Mouse (Mus musculus) CH12.LX (cell line): ENCODE data around the gene R3hdm2. TPM values are rescaled to one million over a fixed set of nuclear protein-coding genes. Genes with fewer than 3 reads are reported as not detected.

Source experiments
- DNase-seq: peaks from one replicate; pipeline ENCODE4 v3.0.0-alpha.2; 2013; ENCODE audit errors: extremely low read depth
- H3K27ac ChIP-seq: 2 replicates; pipeline ENCODE4 v1.5.1; 2012; ENCODE audit warnings: low read depth, mild to moderate bottlenecking, control low read depth, moderate library complexity; ENCODE audit not compliant: insufficient read depth
- H3K27me3 ChIP-seq: replicated peaks from 2 replicates; pipeline ENCODE3; 2012; ENCODE audit warnings: inconsistent platforms
- H3K36me3 ChIP-seq, 2 experiments: replicated peaks in 1 of 2; 2 replicates each; pipeline versions ENCODE3 to v1.6.1; 2012; ENCODE audit warnings: inconsistent platforms in 1 of 2, low read length in 1 of 2, mild to moderate bottlenecking in 1 of 2, mixed read lengths in 1 of 2, moderate library complexity in 1 of 2; ENCODE audit not compliant: control insufficient read depth in 1 of 2, insufficient read depth in 1 of 2
- H3K4me1 ChIP-seq, 2 experiments: 2 replicates each; pipeline ENCODE4 v1.6.1; 2012; ENCODE audit warnings: inconsistent platforms in 1 of 2, moderate library complexity in 1 of 2; ENCODE audit not compliant: insufficient read depth in 2 of 2, control insufficient read depth in 1 of 2
- H3K4me2 ChIP-seq: 2 replicates; pipeline ENCODE4 v1.6.1; 2012; ENCODE audit warnings: low read depth, mild to moderate bottlenecking, control low read depth; ENCODE audit not compliant: poor library complexity, insufficient read depth, severe bottlenecking
- H3K4me3 ChIP-seq, 3 experiments: fragments of 150-350 bp in 1 of 3; sonication (generic) in 1 of 3; replicated peaks in 1 of 3; 2 replicates each; pipeline versions ENCODE3 to v1.5.1; 2011 to 2012; ENCODE audit warnings: low read depth in 2 of 3, low read length in 2 of 3, mild to moderate bottlenecking in 2 of 3, moderate library complexity in 2 of 3, control low read depth in 1 of 3, improper control_type of control experiment in 1 of 3, inconsistent platforms in 1 of 3, mixed read lengths in 1 of 3; ENCODE audit not compliant: poor library complexity in 1 of 3
- H3K79me2 ChIP-seq: replicated peaks from 2 replicates; pipeline ENCODE4 v1.6.1; 2012; ENCODE audit warnings: mild to moderate bottlenecking, moderate library complexity; ENCODE audit not compliant: control insufficient read depth, poor library complexity, insufficient read depth, severe bottlenecking; ENCODE audit errors: extremely low read depth
- H3K9ac ChIP-seq: 2 replicates; pipeline ENCODE4 v1.6.1; 2012; ENCODE audit warnings: low read depth, mild to moderate bottlenecking, control low read depth, moderate library complexity; ENCODE audit not compliant: insufficient read depth
- H3K9me3 ChIP-seq: replicated peaks from 2 replicates; pipeline ENCODE3; 2012; ENCODE audit warnings: low read length, inconsistent platforms, mixed read lengths
- BHLHE40 ChIP-seq: IDR thresholded peaks from 2 replicates; pipeline ENCODE4 v1.6.1; 2011; ENCODE audit warnings: mild to moderate bottlenecking, low read depth, low read length, improper control_type of control experiment
- CHD2 ChIP-seq: IDR thresholded peaks from 2 replicates; pipeline ENCODE4 v1.6.1; 2011; ENCODE audit warnings: low read length, improper control_type of control experiment
- ETS1 ChIP-seq: conservative IDR thresholded peaks from 2 replicates; pipeline ENCODE4 v1.6.1; 2012; ENCODE audit warnings: low read depth, mild to moderate bottlenecking, inconsistent platforms, low read length, improper control_type of control experiment, moderate library complexity
- GABPA ChIP-seq: IDR thresholded peaks from 2 replicates; pipeline ENCODE4 v1.6.1; 2012; ENCODE audit warnings: low read depth, low read length, improper control_type of control experiment, inconsistent platforms; ENCODE audit not compliant: insufficient replicate concordance
- JUND ChIP-seq: conservative IDR thresholded peaks from 2 replicates; pipeline ENCODE4 v1.6.1; 2011; ENCODE audit warnings: low read depth, low read length, improper control_type of control experiment
- MAX ChIP-seq: IDR thresholded peaks from 2 replicates; pipeline ENCODE4 v1.6.1; 2011; ENCODE audit warnings: low read length, improper control_type of control experiment
- MYC ChIP-seq: IDR thresholded peaks from 2 replicates; pipeline ENCODE4 v1.6.1; 2011; ENCODE audit warnings: low read depth, mild to moderate bottlenecking, improper control_type of control experiment, low read length
- PAX5 ChIP-seq: IDR thresholded peaks from 2 replicates; pipeline ENCODE4 v1.6.1; 2012; ENCODE audit warnings: low read length, inconsistent platforms, mixed read lengths
- RAD21 ChIP-seq: IDR thresholded peaks from 2 replicates; pipeline ENCODE4 v1.6.1; 2011; ENCODE audit warnings: low read depth, mild to moderate bottlenecking, low read length, improper control_type of control experiment, moderate library complexity
- SIN3A ChIP-seq: IDR thresholded peaks from 2 replicates; pipeline ENCODE4 v1.6.1; 2012; ENCODE audit warnings: low read length, improper control_type of control experiment, inconsistent platforms
- TCF12 ChIP-seq: IDR thresholded peaks from 2 replicates; pipeline ENCODE4 v1.6.1; 2014; ENCODE audit warnings: low read depth, mild to moderate bottlenecking, inconsistent platforms, low read length, improper control_type of control experiment
- UBTF ChIP-seq: IDR thresholded peaks from 2 replicates; pipeline ENCODE4 v1.6.1; 2012; ENCODE audit warnings: low read depth, mild to moderate bottlenecking, inconsistent platforms, low read length, improper control_type of control experiment, moderate library complexity
- ZC3H11A ChIP-seq: IDR thresholded peaks from 2 replicates; pipeline ENCODE4 v1.6.1; 2012; ENCODE audit warnings: low read depth, mild to moderate bottlenecking, inconsistent platforms, low read length, improper control_type of control experiment
- dilution Hi-C: fragments of 300-500 bp; cut with MboI; formaldehyde crosslinking; loops from 2 replicates; pipeline ENCODE4 v1.14.3; 2020; ENCODE audit warnings: low sequenced_read_pairs; ENCODE audit not compliant: extremely low pct_unique_long_range_greater_than_20kb, extremely low pct_ligation_motif_present
- in situ Hi-C: fragments of 300-500 bp; cut with MboI; formaldehyde crosslinking; loops from 3 replicates; pipeline ENCODE4 v1.14.3; 2019; ENCODE audit warnings: low sequenced_read_pairs, low pct_ligation_motif_present, low pct_unique_long_range_greater_than_20kb, mixed read lengths
- polyA plus RNA-seq: library from polyadenylated mRNA; unstranded; fragments of >175 nt; gene quantifications from 2 replicates; pipeline ENCODE4 v1.2.1, GENCODE M21; 2012; ENCODE audit warnings: low read depth; ENCODE audit not compliant: insufficient read length
- total RNA-seq, 2 experiments: library from RNA; depleted of rRNA; stranded (reverse); fragments of 300-350 nt in 1 of 2; fragments of >200 nt in 1 of 2; gene quantifications; 2 replicates each; pipeline ENCODE4 v1.2.3; 2012 to 2014

The R3hdm2 gene
- total and polyA plus RNA-seq, 3 experiments = 7.0 to 23.6 (median 8.7) TPM

DNA sequence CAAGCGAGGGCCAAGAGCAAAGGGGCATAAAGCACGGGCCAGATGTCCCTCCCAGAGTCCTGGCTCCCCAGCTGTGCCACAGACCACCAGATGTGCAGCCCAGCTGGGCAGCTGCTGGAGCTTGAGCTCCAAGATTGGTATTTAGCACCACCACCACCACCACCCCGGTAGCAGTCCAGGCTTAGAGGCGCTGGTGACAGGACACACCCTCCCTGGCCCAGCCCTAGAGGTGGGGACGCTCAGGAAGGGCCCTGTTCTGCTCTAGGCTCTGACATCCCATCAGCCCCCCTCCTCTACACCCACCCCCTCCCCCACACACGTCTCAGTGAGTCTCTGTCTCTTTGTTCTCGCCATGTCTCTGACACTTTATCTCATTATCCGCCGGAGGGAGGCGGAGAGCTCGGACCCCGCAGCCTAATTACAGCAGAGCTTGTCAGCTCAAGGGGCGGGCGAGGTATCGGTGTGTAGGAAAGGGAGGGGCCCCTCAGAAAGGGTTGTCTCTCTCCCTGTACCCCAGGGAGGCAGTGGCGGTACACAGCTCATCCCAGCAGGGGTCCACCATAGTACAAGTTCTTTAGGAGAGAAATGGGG, 133.5 kb downstream of the R3hdm2 start:
- Histone ChIP-seq H3K4me2 (peak overlapping the region; percentile 79), H3K36me3 (peaks cover 21 to 33% of the 10 kb centered on the region in 2 experiments), H3K79me2 (no peaks in the 10 kb centered on the region), H3K9me3 (no peaks in the 10 kb centered on the region), H3K9ac (peak overlapping the region; percentile 55), H3K27ac (no peak overlapping the region), H3K27me3 (peaks cover 17% of the 10 kb centered on the region), H3K4me1 (peaks cover 32 to 75% of the 10 kb centered on the region in 2 experiments), H3K4me3 (peak overlapping the region in 2 of 3 experiments; percentile 4 to 59)
- peak; percentile 45; the same call in 1 of the 2 replicates for TF ChIP-seq TCF12
- TF ChIP-seq UBTF = no peak
- dilution Hi-C loops (no loop called here), in situ Hi-C loops (no loop called here)
- peak; percentile 35 for DNase-seq

DNA sequence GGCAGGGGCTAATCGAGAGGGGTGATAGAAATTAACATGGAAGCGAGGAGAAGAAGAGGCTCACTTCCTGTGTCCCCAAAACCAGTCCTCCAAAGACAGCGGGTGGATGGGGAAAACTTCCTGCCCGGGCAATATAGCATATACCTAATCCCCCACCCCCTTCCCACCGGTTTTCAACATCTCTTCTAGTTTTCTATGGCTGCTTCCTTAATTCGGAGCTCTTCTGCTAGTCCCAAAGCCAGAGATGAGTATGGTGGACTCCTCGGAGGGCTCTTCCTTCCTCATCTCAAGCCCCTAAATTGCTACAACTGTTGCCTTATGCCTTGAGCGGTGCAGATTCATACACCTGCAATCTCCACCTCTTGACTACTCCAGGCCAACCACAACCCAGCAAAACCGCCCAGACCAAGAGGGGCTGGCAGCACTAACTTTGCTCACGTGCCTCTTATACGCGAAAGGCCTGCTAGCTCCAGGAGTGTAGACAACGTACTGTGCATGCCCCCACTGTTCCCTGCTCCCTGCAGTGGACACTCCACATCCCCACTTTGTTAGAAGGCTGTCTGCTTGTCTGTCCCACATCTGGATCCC, 134.1 kb downstream of the R3hdm2 start:
- in situ Hi-C loops (no loop called here), dilution Hi-C loops (no loop called here)
- Histone ChIP-seq H3K4me1 (peaks cover 32 to 78% of the 10 kb centered on the region in 2 experiments), H3K27me3 (peaks cover 17% of the 10 kb centered on the region), H3K9ac (no peak overlapping the region), H3K4me2 (peak overlapping the region; percentile 79; the same call in 1 of the 2 replicates), H3K27ac (no peak overlapping the region), H3K79me2 (peaks cover 3% of the 10 kb centered on the region), H3K36me3 (peaks cover 27 to 39% of the 10 kb centered on the region in 2 experiments), H3K9me3 (no peaks in the 10 kb centered on the region), H3K4me3 (no peak overlapping the region)
- no peak for TF ChIP-seq ETS1
- TF ChIP-seq CHD2 = no peak
- no peak for TF ChIP-seq PAX5
- peak; percentile 63 for TF ChIP-seq BHLHE40
- no peak for DNase-seq

GRCm38 (mm10) chr10:127514764-127515163, 134.6 kb downstream of the R3hdm2 start, which contains the start of gene Ndufa4l2:
Gene Ndufa4l2, plus strand, starts transcription at chr10:127514967.
- no peak within 1 kb of the TSS for H3K9ac ChIP-seq
- peak within 1 kb of the TSS; percentile 79; the same call in 1 of the 2 replicates for H3K4me2 ChIP-seq
- peaks cover 8% of the 10 kb centered on the region for H3K79me2 ChIP-seq
- peaks cover 32 to 45% of the 10 kb centered on the region in 2 experiments for H3K36me3 ChIP-seq
- TF ChIP-seq MAX (no peak), JUND (no peak), ZC3H11A (no peak), GABPA (no peak), MYC (no peak), RAD21 (no peak), SIN3A (no peak)
- no peak for DNase-seq
- H3K4me3 ChIP-seq = no peak within 1 kb of the TSS
- H3K27ac ChIP-seq = no peak within 1 kb of the TSS
- in situ Hi-C loops = no loop called here
- dilution Hi-C loops = no loop called here
- H3K9me3 ChIP-seq = no peaks in the 10 kb centered on the region
- peaks cover 35 to 78% of the 10 kb centered on the region in 2 experiments for H3K4me1 ChIP-seq
- H3K27me3 ChIP-seq = peaks cover 14% of the 10 kb centered on the region
